Mouse (Mus musculus): Measurements from ENCODE around the gene Il6ra. TPM values are rescaled to one million over a fixed set of nuclear protein-coding genes. Genes with fewer than 3 reads are reported as not detected.

Il6ra gene
- polyA plus RNA-seq, 1 experiment = 0.91 TPM

DNA sequence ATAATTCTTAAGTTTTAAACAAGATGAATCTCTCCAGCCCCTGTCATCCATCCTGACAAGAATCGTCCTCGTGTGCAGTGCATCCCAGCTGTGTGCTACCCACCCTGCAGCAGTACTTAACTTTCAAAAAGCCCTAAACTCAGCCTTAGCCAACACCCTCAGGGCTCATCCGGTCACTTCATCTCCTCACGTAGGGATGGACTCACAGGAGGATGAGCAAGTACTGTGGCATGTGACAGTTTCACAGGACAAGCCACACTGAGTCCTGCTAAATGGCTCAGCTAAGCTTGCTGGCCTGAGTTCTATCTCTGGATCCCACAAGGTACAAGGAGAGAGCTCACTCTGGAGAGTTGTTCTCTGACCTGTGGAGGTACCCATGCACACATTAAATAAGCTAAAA lies 16.0 kb upstream of the Il6ra start:
- H3K27me3 ChIP-seq (ENCODE audit: control insufficient read depth, insufficient read depth, insufficient read length) = no peaks in the 10 kb centered on the region
- H3K36me3 ChIP-seq (ENCODE audit: control insufficient read depth, insufficient read depth) = no peaks in the 10 kb centered on the region
- H3ac ChIP-seq (ENCODE audit: control insufficient read depth, insufficient read length) = no peak overlapping the region
- H3K4me3 ChIP-seq = no peak overlapping the region
- TF ChIP-seq MAX (IDR thresholded peaks at IDR 0.05; ENCODE audit: low read depth) (no peak), POLR2AphosphoS2 (IDR thresholded peaks at IDR 0.05; ENCODE audit: insufficient read length, low read depth) (no peak), E2F4 (IDR thresholded peaks at IDR 0.05; ENCODE audit: insufficient read depth) (no peak), REST (IDR thresholded peaks at IDR 0.05; ENCODE audit: insufficient read depth, insufficient read length) (no peak), TCF3 (IDR thresholded peaks at IDR 0.05; ENCODE audit: insufficient read length, low read depth) (no peak), MYOD1 (IDR thresholded peaks at IDR 0.05; ENCODE audit: control insufficient read depth in 1 of 3, insufficient read length in 2 of 3, low read depth in 2 of 3) (no peak), MYOG (IDR thresholded peaks at IDR 0.05; ENCODE audit: control insufficient read depth in 1 of 3, insufficient read depth in 1 of 3, insufficient read length in 2 of 3, low read depth in 2 of 3) (no peak), SRF (IDR thresholded peaks at IDR 0.05; ENCODE audit: control insufficient read depth, insufficient read length, low read depth) (no peak), CEBPB (IDR thresholded peaks at IDR 0.05; ENCODE audit: insufficient read depth, poor library complexity, severe bottlenecking) (no peak), POLR2A (IDR thresholded peaks at IDR 0.05; ENCODE audit: insufficient read length, low read depth) (no peak), TCF12 (IDR thresholded peaks at IDR 0.05; ENCODE audit: insufficient read depth, poor library complexity, severe bottlenecking) (no peak), USF1 (IDR thresholded peaks at IDR 0.05; ENCODE audit: low read depth) (no peak)
- no peak overlapping the region for H3K4me2 ChIP-seq (ENCODE audit: low read depth)
- no peaks in the 10 kb centered on the region for H3K79me2 ChIP-seq (ENCODE audit: control insufficient read depth, insufficient read depth)

DNA sequence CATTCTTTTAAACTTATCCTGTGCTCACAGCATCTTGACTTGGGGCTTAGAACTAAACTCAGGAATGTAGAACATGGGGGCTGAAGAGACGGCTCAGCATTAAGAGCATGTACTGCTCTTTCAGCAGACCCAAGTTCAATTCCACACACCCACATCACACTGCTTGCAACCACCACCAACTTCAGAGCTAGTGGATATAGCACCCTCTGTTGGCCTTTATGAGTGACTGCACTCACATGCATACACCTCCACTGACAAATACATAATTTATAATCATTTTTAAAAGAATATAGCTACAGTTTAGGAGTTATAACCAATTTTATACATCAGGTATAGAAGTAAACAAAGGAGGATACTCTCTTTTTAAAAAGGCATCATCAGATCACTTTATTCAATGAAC lies 13.4 kb upstream of the Il6ra start:
- H3K4me3 ChIP-seq = no peak overlapping the region
- H3ac ChIP-seq (ENCODE audit: control insufficient read depth, insufficient read length) = no peak overlapping the region
- no peaks in the 10 kb centered on the region for H3K36me3 ChIP-seq (ENCODE audit: control insufficient read depth, insufficient read depth)
- no peak overlapping the region for H3K4me2 ChIP-seq (ENCODE audit: low read depth)
- TF ChIP-seq POLR2AphosphoS2 (IDR thresholded peaks at IDR 0.05; ENCODE audit: insufficient read length, low read depth) (no peak), E2F4 (IDR thresholded peaks at IDR 0.05; ENCODE audit: insufficient read depth) (no peak), MYOD1 (IDR thresholded peaks at IDR 0.05; ENCODE audit: control insufficient read depth in 1 of 3, insufficient read length in 2 of 3, low read depth in 2 of 3) (no peak), TCF3 (IDR thresholded peaks at IDR 0.05; ENCODE audit: insufficient read length, low read depth) (no peak), MAX (IDR thresholded peaks at IDR 0.05; ENCODE audit: low read depth) (no peak), REST (IDR thresholded peaks at IDR 0.05; ENCODE audit: insufficient read depth, insufficient read length) (no peak), MYOG (IDR thresholded peaks at IDR 0.05; ENCODE audit: control insufficient read depth in 1 of 3, insufficient read depth in 1 of 3, insufficient read length in 2 of 3, low read depth in 2 of 3) (no peak), CEBPB (IDR thresholded peaks at IDR 0.05; ENCODE audit: insufficient read depth, poor library complexity, severe bottlenecking) (no peak), TCF12 (IDR thresholded peaks at IDR 0.05; ENCODE audit: insufficient read depth, poor library complexity, severe bottlenecking) (no peak), POLR2A (IDR thresholded peaks at IDR 0.05; ENCODE audit: insufficient read length, low read depth) (no peak), USF1 (IDR thresholded peaks at IDR 0.05; ENCODE audit: low read depth) (no peak), SRF (IDR thresholded peaks at IDR 0.05; ENCODE audit: control insufficient read depth, insufficient read length, low read depth) (no peak)
- H3K27me3 ChIP-seq (ENCODE audit: control insufficient read depth, insufficient read depth, insufficient read length) = no peaks in the 10 kb centered on the region
- no peaks in the 10 kb centered on the region for H3K79me2 ChIP-seq (ENCODE audit: control insufficient read depth, insufficient read depth)

DNA sequence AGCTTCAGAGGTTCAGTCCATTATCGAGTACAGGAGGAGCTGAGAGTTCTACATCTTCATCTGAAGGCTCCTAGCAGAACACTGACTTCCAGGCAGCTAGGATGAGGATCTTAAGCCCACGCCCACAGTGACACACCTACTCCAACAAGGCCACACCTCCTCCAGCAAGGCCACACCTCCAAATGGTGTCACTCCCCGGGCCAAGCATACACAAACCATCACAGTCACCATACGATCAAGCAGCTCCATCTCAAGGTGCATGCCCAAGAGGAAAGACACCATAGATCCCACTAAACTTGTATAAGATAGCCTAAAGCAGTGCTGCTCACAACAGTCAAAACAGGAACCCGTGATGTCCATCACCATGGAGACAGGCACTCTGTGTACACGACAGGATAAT lies 7.7 kb upstream of the Il6ra start:
- Histone ChIP-seq H3K36me3 (ENCODE audit: control insufficient read depth, insufficient read depth) (no peaks in the 10 kb centered on the region), H3K4me2 (ENCODE audit: low read depth) (no peak overlapping the region), H3K27me3 (ENCODE audit: control insufficient read depth, insufficient read depth, insufficient read length) (no peaks in the 10 kb centered on the region), H3K4me3 (no peak overlapping the region), H3K79me2 (ENCODE audit: control insufficient read depth, insufficient read depth) (no peaks in the 10 kb centered on the region), H3ac (ENCODE audit: control insufficient read depth, insufficient read length) (no peak overlapping the region)
- no peak for TF ChIP-seq SRF (IDR thresholded peaks at IDR 0.05; ENCODE audit: control insufficient read depth, insufficient read length, low read depth)

DNA sequence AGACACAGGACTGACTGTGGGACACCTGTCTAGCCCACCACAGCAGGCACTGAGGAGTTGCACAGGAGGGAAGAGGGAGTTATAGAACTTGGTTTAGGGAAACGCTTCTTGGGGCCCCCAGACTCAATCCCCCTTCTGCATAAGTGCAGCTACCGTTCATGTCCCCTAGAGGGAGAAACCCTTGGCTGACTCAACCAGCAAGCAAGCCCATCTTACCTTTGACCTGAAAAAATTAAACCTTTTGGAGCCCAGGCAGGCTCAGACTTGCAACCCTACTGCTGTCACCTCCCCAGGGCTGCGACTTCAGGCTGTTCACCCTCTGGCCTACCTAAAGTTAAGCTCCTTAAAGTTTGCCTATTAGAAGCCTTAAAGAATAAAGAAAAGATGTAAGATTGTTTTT lies 4.4 kb upstream of the Il6ra start:
- no peaks in the 10 kb centered on the region for H3K79me2 ChIP-seq (ENCODE audit: control insufficient read depth, insufficient read depth)
- no peaks in the 10 kb centered on the region for H3K27me3 ChIP-seq (ENCODE audit: control insufficient read depth, insufficient read depth, insufficient read length)

DNA sequence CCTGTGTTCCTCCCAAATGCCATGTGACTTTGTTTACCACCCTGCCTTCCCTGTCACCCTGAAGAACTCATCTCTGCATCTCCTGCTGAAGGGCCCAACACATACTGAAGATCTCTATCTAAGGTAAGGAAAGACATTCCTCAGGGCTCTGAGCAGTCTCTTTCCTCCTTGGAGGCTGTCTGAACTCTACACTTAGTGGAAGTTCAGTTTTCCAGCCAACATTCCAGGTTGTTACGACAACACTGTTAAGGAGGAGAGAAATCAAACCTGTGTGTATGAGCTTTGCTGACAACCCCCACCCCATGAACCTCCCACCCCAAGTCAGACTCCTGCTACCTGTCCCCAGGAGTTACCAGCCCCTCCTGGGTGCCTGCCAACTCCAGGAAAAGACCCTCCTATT lies 3.6 kb upstream of the Il6ra start:
- Histone ChIP-seq H3K4me2 (ENCODE audit: low read depth) (no peak overlapping the region), H3K79me2 (ENCODE audit: control insufficient read depth, insufficient read depth) (no peaks in the 10 kb centered on the region), H3K36me3 (ENCODE audit: control insufficient read depth, insufficient read depth) (no peaks in the 10 kb centered on the region), H3K4me3 (no peak overlapping the region), H3ac (ENCODE audit: control insufficient read depth, insufficient read length) (no peak overlapping the region), H3K27me3 (ENCODE audit: control insufficient read depth, insufficient read depth, insufficient read length) (no peaks in the 10 kb centered on the region)
- TF ChIP-seq CEBPB (IDR thresholded peaks at IDR 0.05; ENCODE audit: insufficient read depth, poor library complexity, severe bottlenecking) (no peak), POLR2AphosphoS2 (IDR thresholded peaks at IDR 0.05; ENCODE audit: insufficient read length, low read depth) (no peak), TCF12 (IDR thresholded peaks at IDR 0.05; ENCODE audit: insufficient read depth, poor library complexity, severe bottlenecking) (no peak), E2F4 (IDR thresholded peaks at IDR 0.05; ENCODE audit: insufficient read depth) (no peak), MYOD1 (IDR thresholded peaks at IDR 0.05; ENCODE audit: control insufficient read depth in 1 of 3, insufficient read length in 2 of 3, low read depth in 2 of 3) (no peak), SRF (IDR thresholded peaks at IDR 0.05; ENCODE audit: control insufficient read depth, insufficient read length, low read depth) (no peak), POLR2A (IDR thresholded peaks at IDR 0.05; ENCODE audit: insufficient read length, low read depth) (no peak), MAX (IDR thresholded peaks at IDR 0.05; ENCODE audit: low read depth) (no peak), USF1 (IDR thresholded peaks at IDR 0.05; ENCODE audit: low read depth) (no peak), MYOG (IDR thresholded peaks at IDR 0.05; ENCODE audit: control insufficient read depth in 1 of 3, insufficient read depth in 1 of 3, insufficient read length in 2 of 3, low read depth in 2 of 3) (no peak), TCF3 (IDR thresholded peaks at IDR 0.05; ENCODE audit: insufficient read length, low read depth) (no peak), REST (IDR thresholded peaks at IDR 0.05; ENCODE audit: insufficient read depth, insufficient read length) (no peak)

More for the DNA sequence above, 4.4 kb upstream of the Il6ra start:
- H3K4me3 ChIP-seq = no peak overlapping the region
- TF ChIP-seq E2F4 (IDR thresholded peaks at IDR 0.05; ENCODE audit: insufficient read depth) (no peak), MYOG (IDR thresholded peaks at IDR 0.05; ENCODE audit: control insufficient read depth in 1 of 3, insufficient read depth in 1 of 3, insufficient read length in 2 of 3, low read depth in 2 of 3) (no peak), TCF12 (IDR thresholded peaks at IDR 0.05; ENCODE audit: insufficient read depth, poor library complexity, severe bottlenecking) (no peak), SRF (IDR thresholded peaks at IDR 0.05; ENCODE audit: control insufficient read depth, insufficient read length, low read depth) (no peak), TCF3 (IDR thresholded peaks at IDR 0.05; ENCODE audit: insufficient read length, low read depth) (no peak), USF1 (IDR thresholded peaks at IDR 0.05; ENCODE audit: low read depth) (no peak), POLR2AphosphoS2 (IDR thresholded peaks at IDR 0.05; ENCODE audit: insufficient read length, low read depth) (no peak), MYOD1 (IDR thresholded peaks at IDR 0.05; ENCODE audit: control insufficient read depth in 1 of 3, insufficient read length in 2 of 3, low read depth in 2 of 3) (no peak), POLR2A (IDR thresholded peaks at IDR 0.05; ENCODE audit: insufficient read length, low read depth) (no peak), MAX (IDR thresholded peaks at IDR 0.05; ENCODE audit: low read depth) (no peak), REST (IDR thresholded peaks at IDR 0.05; ENCODE audit: insufficient read depth, insufficient read length) (no peak)
- no peaks in the 10 kb centered on the region for H3K36me3 ChIP-seq (ENCODE audit: control insufficient read depth, insufficient read depth)
- H3K4me2 ChIP-seq (ENCODE audit: low read depth) = no peak overlapping the region
- no peak overlapping the region for H3ac ChIP-seq (ENCODE audit: control insufficient read depth, insufficient read length)
